Mouse (Mus musculus) adrenal gland, adult 8-10 months (tissue): Measurements from ENCODE around the gene Fcmr. TPM values are rescaled to one million over a fixed set of nuclear protein-coding genes. Genes with fewer than 3 reads are reported as not detected.

Experiments used
- DNase-seq: peaks from one replicate; pipeline ENCODE4 v3.0.0; 2022
- total RNA-seq, 4 experiments: library from RNA; stranded (reverse); gene quantifications; 2 replicates each; pipeline ENCODE4 v1.2.4; 2022

The Fcmr gene
- total RNA-seq, 4 experiments from 2014 or later, result 0.70 to 1.0 (median 0.77) TPM

DNA sequence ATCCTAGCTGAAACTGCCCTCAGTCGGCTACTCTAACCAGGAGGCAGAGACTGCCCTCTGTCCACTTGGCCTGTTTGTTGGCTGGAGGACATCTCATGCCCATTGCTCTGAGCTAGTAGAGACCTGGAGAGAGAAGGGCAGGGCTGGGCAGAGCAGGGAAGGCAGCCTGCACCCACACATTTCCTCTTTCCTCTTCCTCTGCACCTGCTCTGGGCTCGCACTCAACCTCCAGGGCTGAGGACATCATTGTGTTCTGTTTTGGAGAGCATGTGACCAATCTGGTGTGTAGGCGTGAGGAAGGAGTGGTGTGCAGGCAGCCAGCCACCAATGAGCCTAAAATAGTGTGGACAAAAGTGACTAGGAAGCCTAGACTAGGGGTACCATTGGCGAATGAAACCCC lies 1.2 kb upstream of the Fcmr start:
- no peak for DNase-seq

DNA sequence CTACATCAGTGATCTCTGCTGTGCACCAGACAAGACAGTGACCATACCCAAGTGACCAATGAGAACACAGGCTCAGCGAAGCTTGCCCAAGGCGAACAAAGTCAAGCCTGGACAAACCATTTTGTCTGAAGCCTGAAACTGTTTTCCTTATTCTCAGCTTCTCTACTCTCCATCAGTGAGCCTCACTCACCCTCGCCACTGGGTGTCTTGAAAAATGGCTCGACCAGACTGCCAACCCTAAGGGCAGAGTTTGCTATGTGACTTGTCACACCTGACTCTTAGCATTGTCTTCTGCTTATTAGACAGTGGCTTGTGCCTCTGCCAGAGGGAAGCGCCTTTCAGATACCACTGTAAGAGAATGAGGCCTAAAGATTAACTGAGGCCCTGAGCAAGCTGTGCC lies 728 bp upstream of the Fcmr start:
- DNase-seq, result no peak

DNA sequence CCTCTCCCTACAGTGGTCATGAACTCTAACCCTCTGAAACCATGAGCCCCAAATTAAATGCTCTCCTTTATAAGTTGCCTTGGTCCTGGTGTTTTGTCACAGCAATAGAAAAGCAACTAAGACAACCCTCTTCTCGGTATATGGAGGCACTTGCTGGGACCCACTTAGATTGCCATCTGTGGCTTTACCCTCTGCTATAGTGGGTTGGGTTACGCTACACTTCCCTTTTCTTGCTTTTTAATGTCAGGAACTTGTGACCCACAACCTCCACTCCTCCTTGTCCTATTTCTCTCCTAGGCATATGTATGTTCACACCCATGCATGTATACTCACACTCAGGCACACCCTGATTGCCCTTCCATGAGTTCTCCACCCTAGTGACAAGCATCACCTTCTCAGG lies 7.4 kb downstream of the Fcmr start:
- no peak for DNase-seq

DNA sequence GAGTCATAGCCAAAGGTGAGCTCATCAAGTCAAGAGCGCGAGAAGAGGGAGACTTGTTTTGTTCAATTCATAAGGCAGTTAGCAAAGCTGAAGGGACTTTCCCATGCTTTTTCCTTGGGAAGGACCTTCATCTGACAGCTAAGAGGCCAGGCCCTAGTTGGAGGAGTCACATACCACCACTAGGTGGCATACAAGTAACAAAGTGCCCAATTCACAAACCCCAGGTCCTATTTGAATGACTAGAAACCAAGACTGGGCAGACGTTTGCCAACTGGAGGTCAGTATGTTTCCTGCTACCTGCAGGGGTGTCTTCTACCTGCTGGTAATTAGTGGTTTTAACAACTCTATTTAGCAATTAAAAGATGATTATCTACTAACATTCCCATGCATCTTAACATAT lies 9.7 kb downstream of the Fcmr start:
- DNase-seq, result peak; percentile 49

DNA sequence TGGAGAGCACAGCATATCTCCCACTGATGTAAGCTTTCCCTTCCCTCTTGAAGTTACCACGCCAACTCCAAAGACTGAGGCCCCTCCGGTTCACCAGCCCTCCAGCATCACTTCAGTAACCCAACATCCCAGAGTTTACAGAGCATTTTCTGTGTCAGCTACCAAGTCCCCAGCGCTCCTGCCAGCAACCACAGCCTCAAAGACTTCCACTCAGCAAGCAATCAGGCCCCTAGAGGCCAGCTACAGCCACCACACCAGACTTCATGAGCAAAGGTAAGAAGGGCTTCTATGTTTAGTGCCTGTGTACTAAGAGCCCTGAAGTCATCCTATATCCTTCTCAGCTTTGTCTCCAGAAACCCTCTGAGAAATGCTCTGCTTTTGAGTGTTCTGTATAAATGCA lies 10.4 kb downstream of the Fcmr start:
- no peak for DNase-seq

DNA sequence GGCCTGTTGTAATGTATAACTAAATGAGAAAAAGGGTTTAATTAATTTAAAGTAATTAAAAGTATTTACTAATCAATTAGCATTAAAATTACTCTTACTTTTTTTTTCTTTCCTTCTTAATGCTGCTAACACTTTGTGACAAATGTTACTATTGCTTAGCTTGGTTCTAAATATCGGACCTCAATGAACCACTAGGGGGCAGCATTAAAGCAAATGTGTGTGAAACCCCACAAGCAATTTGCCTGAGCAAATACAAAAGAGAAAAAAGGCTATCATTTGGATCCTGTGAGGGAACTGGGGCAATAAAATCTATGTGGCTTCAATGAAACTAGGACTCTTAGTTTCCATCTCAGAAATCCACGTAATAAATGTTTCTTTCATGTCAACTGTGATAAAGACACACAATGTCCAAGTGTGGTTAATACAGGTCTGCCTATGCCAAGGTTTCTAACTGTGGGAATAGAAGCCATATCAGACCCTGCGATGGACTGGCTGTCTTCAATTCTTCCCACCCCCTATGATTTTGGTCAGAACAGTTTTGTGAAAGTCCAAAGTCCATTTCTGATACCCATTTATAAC lies 11.6 kb downstream of the Fcmr start:
- no peak for DNase-seq

DNA sequence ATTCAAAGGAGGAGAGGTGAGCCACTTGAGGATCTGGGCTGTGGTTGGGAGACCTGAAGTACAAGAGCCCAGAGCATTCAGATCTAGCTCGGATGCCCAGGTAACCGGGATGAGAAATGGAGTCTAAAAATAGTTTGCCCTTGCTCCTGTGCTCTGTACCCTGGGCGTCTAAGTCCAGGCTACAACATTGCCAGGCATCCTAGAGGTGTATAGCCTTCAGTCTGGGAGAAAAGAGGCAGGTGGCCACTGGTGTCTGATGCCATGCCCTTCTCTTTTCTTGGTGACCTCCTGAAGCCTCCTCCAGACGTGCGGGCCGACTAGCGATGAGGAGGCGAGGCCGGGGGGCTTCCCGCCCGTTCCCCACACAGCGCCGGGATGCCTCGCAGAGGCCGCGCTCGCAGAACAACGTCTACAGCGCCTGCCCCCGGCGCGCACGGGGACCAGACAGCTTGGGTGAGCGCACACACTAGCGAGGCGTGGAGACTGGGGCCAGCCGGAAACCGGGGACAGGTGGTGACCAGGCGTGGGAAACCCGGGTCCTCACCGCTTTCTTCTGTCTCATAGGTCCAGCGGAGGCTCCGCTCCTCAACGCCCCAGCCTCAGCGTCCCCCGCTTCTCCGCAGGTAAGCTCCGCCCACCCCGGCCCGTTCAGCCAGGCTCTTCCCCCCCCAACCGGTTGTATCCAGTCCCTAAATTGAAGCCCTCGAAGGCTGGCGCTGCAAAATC lies 12.6 kb downstream of the Fcmr start:
- DNase-seq, result no peak

DNA sequence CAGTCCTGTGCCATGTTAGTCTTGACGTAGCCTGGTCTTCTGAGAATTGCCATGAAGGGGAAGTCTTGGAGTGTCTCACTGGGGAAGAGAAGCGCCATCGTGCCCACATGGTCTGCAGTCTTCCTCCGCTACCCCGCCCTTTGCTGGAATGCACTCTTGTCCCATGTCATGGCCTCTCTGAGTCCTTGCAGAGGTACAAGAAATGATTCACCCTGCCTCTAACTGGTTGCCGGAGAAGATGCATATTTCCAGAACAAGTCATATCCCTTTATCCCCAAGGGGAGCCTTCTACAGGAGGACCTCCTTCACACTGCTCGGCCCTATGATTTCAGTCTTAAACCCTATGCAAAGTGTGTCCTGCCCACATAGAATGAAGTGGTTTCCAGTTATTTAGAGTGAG lies 14.5 kb downstream of the Fcmr start:
- no peak for DNase-seq

DNA sequence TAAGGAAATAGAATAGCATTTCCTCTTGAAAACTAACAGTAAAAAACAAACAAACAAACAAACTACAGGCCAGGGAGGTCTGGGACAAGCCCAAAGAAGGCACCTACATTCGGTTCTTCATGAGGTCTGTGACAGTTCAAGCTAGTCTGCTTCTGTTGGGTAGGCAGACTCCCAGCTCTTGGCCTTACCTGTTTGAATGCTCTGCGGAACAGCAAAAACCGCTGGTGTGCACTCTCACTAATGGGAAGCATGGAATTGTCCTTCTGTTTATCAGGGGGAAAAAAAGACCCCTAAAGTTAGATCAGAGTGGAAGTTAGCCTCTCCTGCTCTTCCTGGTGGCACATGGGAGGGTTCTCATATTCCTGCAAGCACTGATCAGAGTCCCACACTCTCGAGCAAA lies 17.7 kb downstream of the Fcmr start:
- no peak for DNase-seq

DNA sequence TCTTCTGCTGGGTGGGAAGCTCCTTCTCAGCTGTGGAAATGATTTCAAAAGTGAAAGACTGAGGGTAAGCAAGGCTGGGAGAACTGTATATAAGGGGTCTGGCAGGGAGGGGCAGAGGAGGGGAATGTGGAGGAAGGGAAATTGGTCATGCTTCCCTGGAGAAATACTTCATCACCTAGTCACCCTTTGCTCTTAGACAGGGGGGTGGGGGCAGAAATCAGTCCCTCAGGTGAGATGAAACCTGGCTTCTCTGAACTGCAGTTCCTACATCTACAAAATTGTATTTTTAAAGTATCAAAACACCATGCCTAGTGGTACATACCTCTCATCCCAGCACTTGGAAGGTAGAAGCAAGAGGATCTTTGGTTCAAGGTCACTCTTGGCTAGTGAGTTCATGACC lies 21.9 kb downstream of the Fcmr start, which contains the start of gene Il24:
TSS of gene Il24 (minus strand) at position 101 of the 400 bp plus-strand sequence.
- no peak for DNase-seq

DNA sequence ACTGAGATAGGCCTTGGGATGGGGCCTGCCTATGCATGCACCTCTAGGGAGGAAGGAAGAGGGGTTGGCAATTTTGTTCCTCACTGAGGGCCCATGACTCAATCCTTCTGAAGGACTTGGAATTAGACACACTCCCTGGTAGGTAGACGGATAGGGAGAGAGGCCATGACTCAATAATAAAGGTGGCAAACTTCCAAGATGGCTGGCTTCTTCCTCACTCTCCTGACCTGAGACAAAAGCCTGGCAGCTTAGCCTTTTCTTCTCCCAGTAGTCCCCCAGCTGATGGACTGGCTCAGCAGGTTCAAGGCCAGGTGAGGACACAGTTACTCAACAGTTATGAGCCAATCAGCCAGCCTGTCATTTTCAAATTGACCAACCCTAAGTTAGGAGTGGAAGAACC lies 27.0 kb downstream of the Fcmr start:
- peak; percentile 85 for DNase-seq

DNA sequence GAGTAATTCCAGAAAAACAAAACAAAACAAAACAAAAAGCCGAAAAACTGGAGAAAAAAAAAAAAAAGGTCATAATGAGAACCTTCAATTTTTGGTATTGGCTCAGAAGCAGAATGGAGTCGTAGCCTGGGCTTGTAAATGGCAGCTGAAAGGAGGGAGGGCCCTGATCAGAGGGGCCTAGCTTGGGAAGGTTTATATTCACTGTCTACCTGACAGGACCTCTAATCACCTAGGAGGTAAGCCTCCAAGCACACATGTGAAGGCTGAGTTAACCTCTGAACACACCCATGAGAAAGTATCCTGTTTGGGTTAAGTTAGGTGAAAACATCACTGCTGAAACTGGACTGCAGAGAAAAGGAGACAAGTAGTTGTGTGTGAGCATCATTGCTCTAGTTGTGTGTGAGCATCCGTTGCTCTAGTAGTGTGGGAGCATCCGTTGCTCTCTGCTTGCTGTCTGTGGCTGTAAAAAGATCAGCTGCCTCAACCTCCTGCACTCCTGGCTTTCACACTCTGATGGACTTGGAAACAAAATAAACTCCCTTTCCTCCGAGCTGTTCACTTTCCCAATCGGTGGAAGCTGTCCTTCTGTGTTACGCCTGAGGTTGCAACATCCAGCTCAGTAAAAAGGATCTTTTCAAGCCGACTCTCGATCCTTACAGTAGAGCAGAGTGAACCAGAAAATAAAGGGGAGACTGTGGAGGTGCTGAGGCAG lies 28.0 kb downstream of the Fcmr start:
- no peak for DNase-seq

DNA sequence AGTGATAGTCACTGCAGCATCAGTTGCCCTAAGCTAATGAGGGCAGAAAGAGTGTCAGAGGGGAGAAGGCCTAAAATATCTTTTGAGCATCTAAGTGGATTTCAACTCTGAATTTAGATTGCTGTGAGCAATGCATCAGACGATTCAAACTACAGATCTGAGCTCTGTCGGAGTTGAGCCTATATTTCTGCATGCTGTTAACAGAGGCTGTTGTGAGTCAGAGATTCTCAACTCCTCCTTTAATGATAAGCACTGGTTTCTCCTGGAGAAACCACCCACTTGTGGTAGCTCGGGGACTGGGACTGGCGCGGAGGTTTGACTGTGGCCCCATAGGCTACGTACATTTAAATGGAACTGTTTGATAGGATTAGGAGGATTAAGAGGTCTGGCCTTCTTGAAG lies 29.0 kb downstream of the Fcmr start:
- DNase-seq, result no peak

DNA sequence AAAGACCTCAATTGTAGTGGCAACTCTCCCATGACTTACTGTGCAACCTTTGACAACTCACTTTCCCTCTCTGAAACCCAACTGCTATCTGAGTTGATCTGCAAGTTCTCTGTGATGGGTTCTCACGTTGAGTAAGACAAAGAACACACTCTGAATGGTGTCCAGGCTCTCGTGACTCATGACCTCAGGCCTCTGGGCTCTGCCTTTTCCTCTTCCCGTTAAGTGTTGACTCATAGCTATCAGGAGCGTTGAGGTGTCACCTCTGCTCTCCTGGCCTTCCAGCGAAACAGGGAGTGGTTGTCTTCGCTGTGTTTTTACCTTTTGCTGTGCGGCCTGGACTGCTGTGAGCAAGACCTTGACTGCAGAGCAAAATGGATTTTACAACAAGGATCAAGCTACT lies 37.0 kb downstream of the Fcmr start:
- no peak for DNase-seq

DNA sequence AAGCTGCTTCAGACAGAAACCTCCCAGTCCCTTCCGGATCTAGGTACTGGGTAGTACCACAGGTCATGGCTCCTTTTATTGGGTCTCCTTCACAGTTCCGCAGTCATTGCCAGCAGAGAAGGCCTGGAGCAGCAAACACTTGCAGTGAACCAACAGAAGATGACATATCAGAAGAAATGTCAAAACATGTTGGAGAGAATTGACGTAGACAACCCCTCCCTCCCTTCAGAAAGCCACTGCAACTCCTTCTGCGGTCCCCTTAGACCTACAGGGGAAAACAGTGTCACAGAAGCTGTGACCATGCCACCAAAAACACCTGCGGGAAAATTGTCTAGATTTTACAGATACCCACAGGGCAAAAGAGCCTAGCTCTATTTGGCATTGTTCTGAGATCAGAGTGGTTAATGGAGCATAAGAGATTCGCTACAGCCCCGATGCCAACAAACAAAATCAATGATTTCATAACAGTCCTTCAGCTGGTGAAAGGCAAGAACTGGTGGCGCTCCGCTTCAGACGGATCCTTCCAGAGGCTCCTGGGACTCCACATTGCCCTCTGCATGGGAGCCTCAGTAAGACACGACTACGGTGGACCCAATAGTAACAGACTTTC lies 46.0 kb downstream of the Fcmr start, which contains the start of gene Il20:
TSS of gene Il20 (minus strand) at position 51 of the 610 bp plus-strand sequence.
- no peak for DNase-seq

DNA sequence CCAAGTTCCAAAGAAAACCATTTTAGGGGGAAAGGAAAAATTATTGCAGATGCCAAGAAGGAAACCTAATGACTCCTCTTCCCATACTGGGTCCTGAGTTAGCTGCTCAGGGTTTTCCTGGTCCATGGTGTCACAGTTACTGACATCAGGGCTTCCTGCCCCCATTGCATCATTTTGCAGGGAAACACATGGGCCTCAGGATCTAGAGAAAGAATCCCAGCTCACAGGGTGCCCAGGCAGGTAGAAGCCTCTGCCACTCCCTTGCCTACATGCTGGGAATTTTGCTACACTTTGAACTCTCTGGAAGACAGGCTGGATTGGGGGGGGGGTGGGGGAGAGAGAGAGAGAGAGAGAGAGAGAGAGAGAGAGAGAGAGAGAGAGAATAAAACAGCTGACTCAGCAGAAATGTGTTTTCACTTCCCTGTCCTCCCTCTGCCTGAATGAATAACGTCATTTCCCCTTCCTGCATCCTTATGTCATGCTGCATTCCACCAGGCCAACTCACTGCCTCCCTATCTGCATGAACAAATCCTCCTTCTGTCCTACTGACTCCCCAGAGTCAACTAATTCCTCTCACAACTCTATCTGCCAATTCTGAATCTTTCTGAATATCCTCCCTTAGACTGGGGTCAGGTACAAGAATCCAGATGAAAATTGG lies 53.0 kb downstream of the Fcmr start:
- no peak for DNase-seq

DNA sequence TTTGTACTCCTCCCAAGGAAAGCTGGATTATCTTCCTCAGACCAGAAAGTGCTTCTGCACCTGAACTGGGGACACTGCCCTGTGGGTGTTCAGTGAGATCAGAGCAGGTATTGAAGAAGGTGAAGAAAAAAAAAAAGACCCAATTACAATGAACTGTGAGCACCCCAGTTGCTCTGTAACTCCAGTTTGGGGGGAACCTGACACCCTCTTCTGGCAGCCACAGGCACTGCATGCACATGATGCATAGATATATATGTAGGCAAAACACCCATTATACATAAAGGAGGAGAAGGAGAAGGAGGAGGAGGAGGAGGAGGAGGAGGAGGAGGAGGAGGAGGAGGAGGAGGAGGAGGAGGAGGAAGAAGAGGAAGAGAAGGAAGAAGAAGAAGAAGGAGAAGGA lies 61.0 kb downstream of the Fcmr start:
- no peak for DNase-seq

Other genes with a start within 250 kb of the Fcmr start
- gene Zp3r, start 236.0 kb upstream of the Fcmr start, total RNA-seq, result not detected
- under 1 TPM in 1 of 4 experiments, not detected in 3; 0.32 TPM for gene C4bp, start 204.0 kb upstream of the Fcmr start, total RNA-seq
- under 1 TPM in 2 of 4 experiments, not detected in 2; 0.31 to 0.35 TPM for gene Gm29427, start 149.9 kb upstream of the Fcmr start, total RNA-seq
- 10 to 100 TPM in 2 of 4 experiments, 1 to 10 TPM in 2; 7.8 to 16.6 (median 11.6) TPM for gene Yod1, start 148.3 kb upstream of the Fcmr start, total RNA-seq
- gene Pfkfb2, start 136.4 kb upstream of the Fcmr start, total RNA-seq, result 100 to 1,000 TPM in 1 of 4 experiments, 10 to 100 TPM in 3; 29.4 to 107 (median 61.6) TPM
- gene AA986860, start 133.7 kb upstream of the Fcmr start, total RNA-seq, result 10 to 100 TPM in 2 of 4 experiments, 1 to 10 TPM in 2; 3.7 to 16.2 (median 8.1) TPM
- gene Fcamr, start 64.8 kb upstream of the Fcmr start, total RNA-seq, result under 1 TPM in 1 of 4 experiments, not detected in 3; 0.22 TPM
- under 1 TPM; 0.09 to 0.51 (median 0.35) TPM for gene Pigr, start 39.0 kb upstream of the Fcmr start, total RNA-seq
- not detected for gene Il24, start 21.8 kb downstream of the Fcmr start, total RNA-seq
- not detected for gene Il20, start 45.8 kb downstream of the Fcmr start, total RNA-seq
- gene Il19, start 74.4 kb downstream of the Fcmr start, total RNA-seq, result not detected
- gene Il10, start 154.2 kb downstream of the Fcmr start, total RNA-seq, result under 1 TPM in 1 of 4 experiments, not detected in 3; 0.30 TPM
- gene Mapkapk2, start 232.2 kb downstream of the Fcmr start, total RNA-seq, result 100 to 1,000 TPM; 155 to 174 (median 159) TPM